Mouse (Mus musculus) fat pad, adult 2 months (tissue): Measurements from ENCODE around the gene Mau2.

ENCODE experiments used
- DNase-seq: peaks from one replicate; pipeline ENCODE4 v3.0.0-alpha.2; 2011; ENCODE audit warnings: low read depth, low spot score; ENCODE audit errors: extremely low read depth

The Mau2 gene

GRCm38 (mm10) chr8:69974806-69975205 is 67.7 kb downstream of the Mau2 start:
- no peak for DNase-seq

GRCm38 (mm10) chr8:69974194-69974614 is 68.3 kb downstream of the Mau2 start:
- DNase-seq: no peak

GRCm38 (mm10) chr8:69973442-69974161 is 68.9 kb downstream of the Mau2 start:
- DNase-seq: no peak

GRCm38 (mm10) chr8:69973063-69973441 is 69.5 kb downstream of the Mau2 start:
- no peak for DNase-seq

GRCm38 (mm10) chr8:69970880-69971279 is 71.7 kb downstream of the Mau2 start:
- peak; percentile 71 for DNase-seq

- no peak for DNase-seq
These were observed 75.1 kb downstream of the Mau2 start for GRCm38 (mm10) chr8:69967291-69967933.
